Mouse (Mus musculus): ENCODE measurements around the gene Tead1. TPM values are rescaled to one million over a fixed set of nuclear protein-coding genes. Genes with fewer than 3 reads are reported as not detected.

The Tead1 gene
- polyA plus RNA-seq, 1 experiment: 2.7 TPM

DNA sequence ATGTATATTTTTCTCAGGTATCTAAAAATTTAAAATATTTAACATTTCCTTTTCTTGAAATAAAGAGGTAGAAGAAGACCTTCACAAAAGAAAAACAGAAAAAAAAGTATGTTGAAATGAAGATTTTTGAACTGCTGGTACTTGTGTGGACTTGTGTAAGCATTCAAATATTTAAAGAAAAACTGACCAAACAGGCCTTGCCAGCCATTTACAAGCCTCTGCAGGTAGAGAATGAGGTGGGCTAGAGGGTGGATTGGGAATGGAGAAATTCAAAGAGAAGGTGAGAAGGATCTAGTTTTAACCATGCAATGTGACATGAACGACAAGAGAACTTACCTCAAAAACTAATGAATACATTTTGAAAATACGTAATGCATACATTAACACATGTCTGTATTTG lies 9.1 kb upstream of the Tead1 start:
- Histone ChIP-seq H3K4me1 (ENCODE audit: control insufficient read depth, insufficient read depth, insufficient read length) (no peaks in the 10 kb centered on the region), H3K36me3 (ENCODE audit: control insufficient read depth, insufficient read depth, low read length) (no peaks in the 10 kb centered on the region), H3K27me3 (ENCODE audit: control insufficient read depth, insufficient read depth, low read length) (no peaks in the 10 kb centered on the region), H3K27ac (ENCODE audit: insufficient read depth, low read length) (no peak overlapping the region), H3K4me3 (ENCODE audit: extremely low read depth, insufficient read depth, insufficient read length) (no peak overlapping the region)
- WGBS: 89% methylated on average over 2 of the region's 2 CpGs
- DNase-seq (ENCODE audit: low read depth in 1 of 2, low spot score in 2 of 2): no peak
- no peak for TF ChIP-seq POLR2A (IDR thresholded peaks at IDR 0.05; ENCODE audit: low read depth, low read length)
- no peak for TF ChIP-seq CTCF (IDR thresholded peaks at IDR 0.05; ENCODE audit: extremely low read depth, insufficient read depth, insufficient read length, insufficient replicate concordance)

DNA sequence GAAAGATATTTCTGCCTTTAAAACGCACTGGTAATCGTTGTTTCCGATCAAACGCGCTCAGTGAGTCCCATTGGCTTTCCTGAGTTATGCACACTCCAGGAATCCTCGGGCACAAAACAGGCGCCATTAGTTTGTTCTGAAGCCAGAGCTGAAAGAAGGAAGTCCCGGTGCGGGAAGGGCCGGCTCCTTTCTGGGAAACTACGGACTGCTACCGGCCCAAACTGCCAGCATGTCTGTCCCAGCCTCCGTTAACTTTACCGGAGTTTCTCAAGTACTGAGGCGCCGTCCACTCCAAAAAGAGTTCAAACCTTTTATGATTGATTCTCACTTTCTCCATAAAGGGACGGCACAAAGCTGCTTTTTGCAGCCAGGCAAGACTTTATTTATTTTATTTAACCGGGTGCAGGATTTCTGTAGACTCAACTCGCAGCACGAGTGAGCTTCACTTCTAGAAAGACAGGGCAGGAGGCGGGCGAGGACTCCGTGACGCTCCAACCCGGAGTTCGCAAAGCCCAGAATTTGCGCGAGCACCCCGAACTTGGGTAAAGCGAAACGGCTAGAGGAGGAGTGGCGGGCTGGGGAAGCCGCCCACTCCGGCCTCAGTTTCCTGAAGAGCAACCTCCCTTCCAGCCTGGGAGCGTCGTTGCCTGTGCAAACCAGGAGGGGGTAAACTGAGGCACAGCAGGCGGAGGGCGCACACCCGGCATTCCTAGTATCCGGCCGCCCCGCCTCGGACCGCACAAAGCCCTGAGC lies 524 bp upstream of the Tead1 start:
- TF ChIP-seq POLR2A (IDR thresholded peaks at IDR 0.05; ENCODE audit: low read depth, low read length): no peak
- H3K4me1 ChIP-seq (ENCODE audit: control insufficient read depth, insufficient read depth, insufficient read length): peaks cover 2% of the 10 kb centered on the region; the same call in 1 of the 2 replicates
- H3K27ac ChIP-seq (ENCODE audit: insufficient read depth, low read length): peak overlapping the region; percentile 25; the same call in 1 of the 2 replicates
- H3K36me3 ChIP-seq (ENCODE audit: control insufficient read depth, insufficient read depth, low read length): no peaks in the 10 kb centered on the region
- 3% methylated on average over 38 of the region's 44 CpGs for WGBS
- H3K27me3 ChIP-seq (ENCODE audit: control insufficient read depth, insufficient read depth, low read length): peaks cover 10% of the 10 kb centered on the region
- DNase-seq (ENCODE audit: low read depth in 1 of 2, low spot score in 2 of 2): no peak
- peak overlapping the region; percentile 29; the same call in 1 of the 2 replicates for H3K4me3 ChIP-seq (ENCODE audit: extremely low read depth, insufficient read depth, insufficient read length)

DNA sequence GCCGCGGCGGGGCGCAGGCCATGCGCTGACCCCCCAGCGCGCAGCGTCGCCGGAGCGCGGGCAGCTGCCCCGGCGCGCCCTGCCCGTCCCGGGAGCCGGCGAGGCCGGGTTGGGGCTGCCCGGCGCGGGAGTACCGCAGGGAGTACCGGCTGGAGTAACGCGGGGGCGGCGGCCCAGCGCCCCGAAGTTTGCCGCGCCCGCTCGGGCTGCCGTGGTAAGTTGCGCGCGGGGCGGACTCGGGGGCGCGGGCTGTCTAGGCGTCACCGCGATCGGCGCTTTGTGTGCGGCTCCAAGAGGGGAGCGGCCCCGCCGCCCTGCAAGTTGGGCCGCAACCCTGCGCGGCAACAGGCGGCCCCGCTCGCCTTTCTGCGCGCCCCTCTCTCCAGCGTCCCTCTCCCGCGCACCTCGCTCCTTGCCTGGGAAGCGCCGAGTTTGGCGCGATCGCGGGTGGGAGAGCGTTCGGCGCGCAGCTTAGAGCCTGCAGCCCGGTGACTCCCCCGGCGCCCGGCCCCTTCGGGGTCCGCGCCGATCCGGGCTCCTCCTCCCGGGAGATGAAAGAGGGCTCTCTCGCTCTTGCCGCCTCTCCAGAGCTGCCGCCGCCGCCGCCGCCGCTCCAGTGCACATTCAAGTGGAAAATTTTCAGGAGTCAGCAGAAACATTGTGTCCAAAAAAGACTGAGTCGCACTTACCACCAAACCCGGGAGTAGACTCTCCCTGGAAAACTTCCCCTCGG lies 561 bp downstream of the Tead1 start:
- TF ChIP-seq POLR2A (IDR thresholded peaks at IDR 0.05; ENCODE audit: low read depth, low read length) (no peak), CTCF (IDR thresholded peaks at IDR 0.05; ENCODE audit: extremely low read depth, insufficient read depth, insufficient read length, insufficient replicate concordance) (no peak)
- Histone ChIP-seq H3K4me1 (ENCODE audit: control insufficient read depth, insufficient read depth, insufficient read length) (peaks cover 2% of the 10 kb centered on the region; the same call in 1 of the 2 replicates), H3K27ac (ENCODE audit: insufficient read depth, low read length) (peak overlapping the region; percentile 74), H3K27me3 (ENCODE audit: control insufficient read depth, insufficient read depth, low read length) (peaks cover 10% of the 10 kb centered on the region), H3K36me3 (ENCODE audit: control insufficient read depth, insufficient read depth, low read length) (no peaks in the 10 kb centered on the region), H3K4me3 (ENCODE audit: extremely low read depth, insufficient read depth, insufficient read length) (peak overlapping the region; percentile 48; the same call in 1 of the 2 replicates)
- no peak for DNase-seq (ENCODE audit: low read depth in 1 of 2, low spot score in 2 of 2)
- 2% methylated on average over 89 of the region's 95 CpGs for WGBS

DNA sequence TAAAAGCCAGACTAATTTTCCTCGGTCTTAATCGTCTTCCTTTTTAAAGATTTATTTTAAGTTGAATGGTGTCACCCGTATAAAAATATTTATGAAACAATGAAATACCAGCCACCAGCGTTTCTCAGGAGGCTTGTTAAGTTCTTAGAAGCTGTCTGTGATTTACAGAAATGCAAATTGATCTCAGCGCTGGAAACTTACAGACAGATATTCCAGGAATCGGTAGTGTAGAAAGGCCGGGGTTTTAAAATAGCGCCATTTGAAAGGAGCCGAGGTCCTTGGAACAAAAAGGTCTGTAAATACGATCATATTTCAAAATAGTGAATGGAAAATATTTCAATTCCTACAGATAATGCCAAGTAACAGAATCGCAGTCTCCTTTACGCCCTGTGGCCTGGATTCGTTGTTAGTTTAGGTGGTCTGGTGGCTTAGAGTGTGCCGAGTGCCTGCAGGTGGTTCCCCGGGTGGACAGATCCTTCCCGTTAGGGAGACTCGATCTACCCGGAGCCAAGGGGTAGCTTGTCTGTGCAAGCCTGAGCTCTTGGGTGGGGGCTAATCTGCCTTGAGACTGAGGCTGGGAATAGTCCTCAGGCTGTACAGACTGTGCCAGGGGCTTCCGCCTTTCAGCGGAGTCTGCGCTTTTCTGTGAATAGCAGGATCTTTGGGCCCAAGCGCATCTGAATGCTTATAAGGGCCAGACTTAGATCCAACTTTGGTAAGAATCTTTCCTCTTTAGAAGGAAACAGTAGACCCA lies 1.6 kb downstream of the Tead1 start:
- no peaks in the 10 kb centered on the region for H3K36me3 ChIP-seq (ENCODE audit: control insufficient read depth, insufficient read depth, low read length)
- TF ChIP-seq CTCF (IDR thresholded peaks at IDR 0.05; ENCODE audit: extremely low read depth, insufficient read depth, insufficient read length, insufficient replicate concordance) (no peak), POLR2A (IDR thresholded peaks at IDR 0.05; ENCODE audit: low read depth, low read length) (no peak)
- H3K4me3 ChIP-seq (ENCODE audit: extremely low read depth, insufficient read depth, insufficient read length): no peak overlapping the region; the same call in 1 of the 2 replicates
- peaks cover 2% of the 10 kb centered on the region; the same call in 1 of the 2 replicates for H3K4me1 ChIP-seq (ENCODE audit: control insufficient read depth, insufficient read depth, insufficient read length)
- H3K27me3 ChIP-seq (ENCODE audit: control insufficient read depth, insufficient read depth, low read length): peaks cover 10% of the 10 kb centered on the region
- 11% methylated on average over 22 of the region's 22 CpGs for WGBS
- H3K27ac ChIP-seq (ENCODE audit: insufficient read depth, low read length): peak overlapping the region; percentile 11; the same call in 1 of the 2 replicates
- DNase-seq (ENCODE audit: low read depth in 1 of 2, low spot score in 2 of 2): no peak

GRCm38 (mm10) chr7:112684626-112685561 lies 5.8 kb downstream of the Tead1 start:
- WGBS: 26% methylated on average over 23 of the region's 23 CpGs
- H3K27ac ChIP-seq (ENCODE audit: insufficient read depth, low read length): no peak overlapping the region
- H3K36me3 ChIP-seq (ENCODE audit: control insufficient read depth, insufficient read depth, low read length): no peaks in the 10 kb centered on the region
- DNase-seq (ENCODE audit: low read depth in 1 of 2, low spot score in 2 of 2): no peak
- no peak for TF ChIP-seq POLR2A (IDR thresholded peaks at IDR 0.05; ENCODE audit: low read depth, low read length)
- peaks cover 5% of the 10 kb centered on the region for H3K27me3 ChIP-seq (ENCODE audit: control insufficient read depth, insufficient read depth, low read length)
- no peak overlapping the region for H3K4me3 ChIP-seq (ENCODE audit: extremely low read depth, insufficient read depth, insufficient read length)
- no peaks in the 10 kb centered on the region for H3K4me1 ChIP-seq (ENCODE audit: control insufficient read depth, insufficient read depth, insufficient read length)

DNA sequence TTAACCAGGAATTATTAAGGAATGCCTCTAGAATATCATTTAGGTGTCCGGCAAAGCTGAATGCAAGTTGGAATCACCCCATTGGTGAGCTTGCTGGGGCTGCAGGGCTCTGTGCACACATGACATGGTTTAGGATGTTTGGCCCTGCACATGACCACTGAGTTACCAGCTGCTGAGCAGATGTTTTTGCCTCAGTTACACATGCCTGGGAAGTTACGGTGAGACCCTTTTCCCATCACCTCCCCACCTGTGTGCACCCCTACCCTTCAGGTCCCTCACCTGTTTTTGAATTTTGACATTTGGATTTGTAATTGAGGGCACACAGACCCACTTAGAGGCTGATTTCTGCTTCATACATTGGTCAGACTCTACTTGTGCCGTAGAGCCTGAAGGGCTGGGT lies 6.9 kb downstream of the Tead1 start:
- peaks cover 2% of the 10 kb centered on the region; the same call in 1 of the 2 replicates for H3K27me3 ChIP-seq (ENCODE audit: control insufficient read depth, insufficient read depth, low read length)

More for the DNA sequence above, 6.9 kb downstream of the Tead1 start:
- 71% methylated on average over 3 of the region's 3 CpGs for WGBS
- Histone ChIP-seq H3K4me1 (ENCODE audit: control insufficient read depth, insufficient read depth, insufficient read length) (no peaks in the 10 kb centered on the region), H3K36me3 (ENCODE audit: control insufficient read depth, insufficient read depth, low read length) (no peaks in the 10 kb centered on the region), H3K4me3 (ENCODE audit: extremely low read depth, insufficient read depth, insufficient read length) (no peak overlapping the region), H3K27ac (ENCODE audit: insufficient read depth, low read length) (no peak overlapping the region)
- TF ChIP-seq CTCF (IDR thresholded peaks at IDR 0.05; ENCODE audit: extremely low read depth, insufficient read depth, insufficient read length, insufficient replicate concordance): no peak
- TF ChIP-seq POLR2A (IDR thresholded peaks at IDR 0.05; ENCODE audit: low read depth, low read length): no peak
- no peak for DNase-seq (ENCODE audit: low read depth in 1 of 2, low spot score in 2 of 2)
